In the genomic region with DNA sequence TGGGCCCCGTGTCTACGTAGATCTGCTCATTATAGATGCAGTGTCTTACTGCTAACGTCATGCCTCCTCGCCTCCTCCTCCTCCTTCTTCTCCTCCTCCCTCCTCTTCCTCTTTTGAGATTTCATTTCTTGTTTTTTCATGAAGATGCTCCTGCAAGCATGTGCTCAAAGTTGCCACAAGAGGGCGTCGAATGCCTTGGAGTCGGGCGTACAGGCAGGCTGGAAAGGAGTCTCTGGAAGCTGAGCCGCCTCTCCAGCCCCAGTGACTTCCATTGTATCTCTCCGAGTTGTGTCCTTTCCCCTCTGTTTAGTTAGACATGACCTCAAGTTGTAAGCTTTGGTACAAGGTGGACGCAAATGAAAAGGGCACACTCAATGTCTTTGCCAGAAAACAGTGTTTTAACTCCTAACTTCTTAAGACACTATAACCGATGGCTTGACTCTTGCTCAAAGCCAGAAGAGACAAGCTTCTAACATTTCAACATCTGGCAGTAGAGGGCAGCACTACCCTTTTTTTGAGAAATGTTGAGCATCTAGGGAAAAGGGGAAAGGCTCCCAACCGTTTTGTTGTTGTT, we compare ENCODE assay signal across 7 mouse cellular contexts. TPM values are rescaled to one million over a fixed set of nuclear protein-coding genes. Genes with fewer than 3 reads are reported as not detected.
DNase-seq lines count a peak whose midpoint lies in the region; ATAC-seq lines count a peak whose summit lies in the region.

No protein-coding gene starts in this region.

- WGBS in hindbrain, embryonic 16.5 days: 1% methylated on average over 13 of the region's 13 CpGs

- H3K4me3 ChIP-seq in hindbrain, embryonic 16.5 days (ENCODE audit: low read length): peak overlapping the region; percentile 23

- no peak overlapping the region for H3K27ac ChIP-seq in hindbrain, embryonic 16.5 days (ENCODE audit: low read depth, low read length)

- H3K27me3 ChIP-seq in hindbrain, embryonic 16.5 days (replicated peaks; ENCODE audit: control insufficient read depth, insufficient read depth, low read length): no peaks in the 10 kb centered on the region

- peak overlapping the region; percentile 52 for H3K4me2 ChIP-seq in hindbrain, embryonic 16.5 days (ENCODE audit: low read length)

- H3K4me1 ChIP-seq in hindbrain, embryonic 16.5 days (ENCODE audit: control insufficient read depth, insufficient read depth, low read depth, low read length): peaks cover under 1% of the 10 kb centered on the region; the same call in 1 of the 2 replicates

- no peaks in the 10 kb centered on the region for H3K9me3 ChIP-seq in hindbrain, embryonic 16.5 days (ENCODE audit: control insufficient read depth, low read length)

- intact Hi-C loops in left cerebral cortex, postnatal 10 days (cut with DNase I): loop anchor here (5.0 kb wide), 1 partner anchor 127 kb away; no protein-coding TSS in a partner anchor

- no peaks in the 10 kb centered on the region for H3K36me3 ChIP-seq in hindbrain, embryonic 16.5 days (ENCODE audit: control insufficient read depth, insufficient read depth, low read length)

- DNase-seq in cerebellum, postnatal 25 days: peak; percentile 65 to 78
- DNase-seq in gastrocnemius, adult 18-20 months (ENCODE audit: low spot score): peak; percentile 89
- peak; percentile 73 to 74 for DNase-seq in left cerebral cortex, postnatal 10 days (ENCODE audit: extremely low spot score in 1 of 2, low spot score in 2 of 2)
- DNase-seq in right cerebral cortex, postnatal 14 days: peak; percentile 67

- ATAC-seq in activated CD4-positive, CD25-positive, alpha-beta regulatory T cell, adult 4 months: peak; percentile 53
- peak; percentile 89 for ATAC-seq in hindbrain, embryonic 16.5 days
- ATAC-seq in megakaryocyte-erythroid progenitor cell, adult 5-6 weeks (replicated peaks; ENCODE audit: low FRiP score, low TSS enrichment, poor library complexity, severe bottlenecking): peak; percentile 93

- H3K9ac ChIP-seq in hindbrain, embryonic 16.5 days (ENCODE audit: low read depth, low read length): no peak overlapping the region

RNA-seq across cellular contexts. Expression of a gene that starts 5.9 kb away (rescaled TPM):
- polyA plus RNA-seq in activated CD4-positive, CD25-positive, alpha-beta regulatory T cell, adult 4 months (2017; shearing (Covaris generic)): 10 to 100 TPM; 37.1 to 54.8 TPM
- 100 to 1,000 TPM; 394 to 432 TPM for total RNA-seq in gastrocnemius, adult 18-20 months (2021)
- polyA plus RNA-seq in hindbrain, embryonic 16.5 days (2015; fragmentation: Nextera tagmentation; extraction: Ambion mirVana): 124 and 140 TPM in 2 replicates
- total RNA-seq in left cerebral cortex, postnatal 10 days (2021): 100 to 1,000 TPM; 213 to 228 TPM
- total RNA-seq in megakaryocyte-erythroid progenitor cell, adult 5-6 weeks (2014; fragmentation: Nextera tagmentation): 24.4 and 26.2 TPM in 2 replicates
- total RNA-seq in megakaryocyte-erythroid progenitor cell, adult 5-6 weeks (2017): 15.8 and 18.5 TPM in 2 replicates

Comparison
In these comparisons a context has a peak if more than half of its experiments do, and no peak if none do; other contexts are left out.
1. RNA of a gene that starts 5.9 kb away (total RNA-seq): 394 to 432 TPM in gastrocnemius, adult 18-20 months and 213 to 228 TPM in left cerebral cortex, postnatal 10 days; 15.8 to 26.2 TPM in megakaryocyte-erythroid progenitor cell, adult 5-6 weeks; every median in the first group is over 4 times any median in the second.
2. Peak in every context shown above with its lines, with median percentiles within 50 percentile points of each other: ATAC-seq and DNase-seq.